Mouse (Mus musculus) ES-E14 (cell line): ENCODE results near the gene Car8.

Experiments used
- MAFK ChIP-seq: IDR thresholded peaks from 2 replicates; pipeline ENCODE4 v1.6.1; 2014; ENCODE audit warnings: mild to moderate bottlenecking, low read depth, low read length, inconsistent platforms; ENCODE audit not compliant: insufficient read depth
- ZC3H11A ChIP-seq: IDR thresholded peaks from 2 replicates; pipeline ENCODE4 v1.6.1; 2012; ENCODE audit warnings: low read depth, mild to moderate bottlenecking, inconsistent platforms, low read length, borderline replicate concordance

DNA sequence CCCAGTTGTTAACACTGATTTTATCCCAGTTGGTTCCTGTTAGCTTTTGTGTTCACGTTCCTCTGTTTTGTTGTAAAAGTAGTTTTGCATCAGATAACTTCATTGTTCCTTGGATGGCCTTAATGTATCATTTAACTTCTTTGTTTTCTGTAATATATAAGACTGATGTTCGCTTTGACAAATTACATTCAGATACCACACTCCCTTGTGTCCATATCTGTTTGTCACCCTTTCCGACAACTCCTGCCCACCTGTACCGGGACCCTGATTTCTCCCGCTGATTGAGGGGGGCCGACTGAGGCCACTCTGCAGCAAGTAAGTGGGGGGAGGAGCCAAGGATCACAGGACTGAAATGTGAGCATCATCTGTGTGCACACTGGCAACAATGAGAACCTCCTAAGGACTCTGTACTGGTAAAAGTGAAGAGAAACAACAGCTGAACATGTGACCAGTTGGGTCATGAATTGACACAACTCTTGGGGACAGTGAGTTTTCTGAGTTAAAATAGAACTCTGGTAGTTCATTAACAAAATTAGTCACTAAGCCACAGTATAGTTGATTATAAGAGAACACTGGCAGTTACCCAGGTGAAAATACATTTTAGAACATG, 84.1 kb downstream of the Car8 start:
- TF ChIP-seq MAFK, result no peak
- TF ChIP-seq ZC3H11A, result no peak
